Mouse (Mus musculus): ENCODE data around the gene H2afy2. TPM values are rescaled to one million over a fixed set of nuclear protein-coding genes. Genes with fewer than 3 reads are reported as not detected.
A peak's percentile ranks its signal among the peaks of the same experiment; 100 is the strongest.

Gene H2afy2
- total RNA-seq, 1 experiment, result 18.7 TPM

- Histone ChIP-seq H3K4me3 (ENCODE audit: insufficient read depth in 1 of 2, low read depth in 1 of 2, low read length in 2 of 2, poor library complexity in 1 of 2, severe bottlenecking in 1 of 2) (no peak overlapping the region), H3K9ac (ENCODE audit: insufficient read depth, low read depth, low read length, poor library complexity, severe bottlenecking) (no peak overlapping the region), H3K9me3 (ENCODE audit: control insufficient read depth, insufficient read depth, low read depth, low read length) (no peaks in the 10 kb centered on the region), H3K27ac (ENCODE audit: insufficient read depth, low read depth, low read length, poor library complexity, severe bottlenecking) (no peak overlapping the region), H3K36me3 (ENCODE audit: control insufficient read depth, insufficient read depth, low read length, poor library complexity, severe bottlenecking) (no peaks in the 10 kb centered on the region), H3K4me1 (ENCODE audit: control insufficient read depth in 2 of 2, insufficient read depth in 2 of 2, low read length in 2 of 2, poor library complexity in 1 of 2) (peaks cover 0 to 8% of the 10 kb centered on the region in 2 experiments; a peak in 3 of 4 replicates)
- in situ Hi-C loops (cut with MboI; ENCODE audit: low sequenced_read_pairs in 2 of 2, unreplicated experiment in 2 of 2), result no loop called here
- no peak for DNase-seq (ENCODE audit: low read depth, low spot score)
- no peak for TF ChIP-seq ZC3H11A (IDR thresholded peaks at IDR 0.05; ENCODE audit: borderline replicate concordance, low read depth, low read length)
- no peak for TF ChIP-seq HCFC1 (IDR thresholded peaks at IDR 0.05; ENCODE audit: borderline replicate concordance, insufficient read depth, low read length)
- TF ChIP-seq MAFK (IDR thresholded peaks at IDR 0.05; ENCODE audit: insufficient read depth, low read depth, low read length), result no peak
- TF ChIP-seq ZNF384 (IDR thresholded peaks at IDR 0.05; ENCODE audit: low read depth, low read length), result no peak
- no peak for TF ChIP-seq CHD2 (IDR thresholded peaks at IDR 0.05; ENCODE audit: low read depth, low read length)
Observed at GRCm38 (mm10) chr10:61713601-61714000, 70.3 kb downstream of the H2afy2 start.

- no peak for DNase-seq (ENCODE audit: low read depth, low spot score)
- no peaks in the 10 kb centered on the region for H3K4me1 ChIP-seq (ENCODE audit: control insufficient read depth in 2 of 2, insufficient read depth in 2 of 2, low read length in 2 of 2, poor library complexity in 1 of 2)
- H3K27ac ChIP-seq (ENCODE audit: insufficient read depth, low read depth, low read length, poor library complexity, severe bottlenecking), result no peak overlapping the region
- peaks cover 3% of the 10 kb centered on the region; the same call in 1 of the 2 replicates for H3K36me3 ChIP-seq (ENCODE audit: control insufficient read depth, insufficient read depth, low read length, poor library complexity, severe bottlenecking)
- TF ChIP-seq ZNF384 (IDR thresholded peaks at IDR 0.05; ENCODE audit: low read depth, low read length) (no peak), HCFC1 (IDR thresholded peaks at IDR 0.05; ENCODE audit: borderline replicate concordance, insufficient read depth, low read length) (no peak), MAFK (IDR thresholded peaks at IDR 0.05; ENCODE audit: insufficient read depth, low read depth, low read length) (no peak), CHD2 (IDR thresholded peaks at IDR 0.05; ENCODE audit: low read depth, low read length) (no peak), ZC3H11A (IDR thresholded peaks at IDR 0.05; ENCODE audit: borderline replicate concordance, low read depth, low read length) (no peak)
- no peaks in the 10 kb centered on the region for H3K9me3 ChIP-seq (ENCODE audit: control insufficient read depth, insufficient read depth, low read depth, low read length)
- H3K4me3 ChIP-seq (ENCODE audit: insufficient read depth in 1 of 2, low read depth in 1 of 2, low read length in 2 of 2, poor library complexity in 1 of 2, severe bottlenecking in 1 of 2), result no peak overlapping the region
- no peak overlapping the region for H3K9ac ChIP-seq (ENCODE audit: insufficient read depth, low read depth, low read length, poor library complexity, severe bottlenecking)
- in situ Hi-C loops (cut with MboI; ENCODE audit: low sequenced_read_pairs in 2 of 2, unreplicated experiment in 2 of 2), result no loop called here
Observed at GRCm38 (mm10) chr10:61706412-61707375, 77.3 kb downstream of the H2afy2 start.

- DNase-seq (ENCODE audit: low read depth, low spot score), result no peak
- in situ Hi-C loops (cut with MboI; ENCODE audit: low sequenced_read_pairs in 2 of 2, unreplicated experiment in 2 of 2), result no loop called here
- Histone ChIP-seq H3K4me3 (ENCODE audit: insufficient read depth in 1 of 2, low read depth in 1 of 2, low read length in 2 of 2, poor library complexity in 1 of 2, severe bottlenecking in 1 of 2) (no peak overlapping the region), H3K4me1 (ENCODE audit: control insufficient read depth in 2 of 2, insufficient read depth in 2 of 2, low read length in 2 of 2, poor library complexity in 1 of 2) (no peaks in the 10 kb centered on the region), H3K9ac (ENCODE audit: insufficient read depth, low read depth, low read length, poor library complexity, severe bottlenecking) (no peak overlapping the region), H3K36me3 (ENCODE audit: control insufficient read depth, insufficient read depth, low read length, poor library complexity, severe bottlenecking) (peaks cover 3% of the 10 kb centered on the region; the same call in 1 of the 2 replicates), H3K27ac (ENCODE audit: insufficient read depth, low read depth, low read length, poor library complexity, severe bottlenecking) (no peak overlapping the region), H3K9me3 (ENCODE audit: control insufficient read depth, insufficient read depth, low read depth, low read length) (no peaks in the 10 kb centered on the region)
- TF ChIP-seq MAFK (IDR thresholded peaks at IDR 0.05; ENCODE audit: insufficient read depth, low read depth, low read length) (no peak), ZC3H11A (IDR thresholded peaks at IDR 0.05; ENCODE audit: borderline replicate concordance, low read depth, low read length) (no peak), ZNF384 (IDR thresholded peaks at IDR 0.05; ENCODE audit: low read depth, low read length) (no peak), CHD2 (IDR thresholded peaks at IDR 0.05; ENCODE audit: low read depth, low read length) (no peak), HCFC1 (IDR thresholded peaks at IDR 0.05; ENCODE audit: borderline replicate concordance, insufficient read depth, low read length) (no peak)
Observed at GRCm38 (mm10) chr10:61704663-61705062, 79.3 kb downstream of the H2afy2 start.

- peak overlapping the region; percentile 88; the same call in 1 of the 2 replicates for H3K9ac ChIP-seq (ENCODE audit: insufficient read depth, low read depth, low read length, poor library complexity, severe bottlenecking)
- in situ Hi-C loops (cut with MboI; ENCODE audit: low sequenced_read_pairs in 2 of 2, unreplicated experiment in 2 of 2), result no loop called here
- H3K9me3 ChIP-seq (ENCODE audit: control insufficient read depth, insufficient read depth, low read depth, low read length), result no peaks in the 10 kb centered on the region
- no peak overlapping the region for H3K27ac ChIP-seq (ENCODE audit: insufficient read depth, low read depth, low read length, poor library complexity, severe bottlenecking)
- peak overlapping the region; percentile 89 to 96; a peak in 3 of 4 replicates for H3K4me3 ChIP-seq (ENCODE audit: insufficient read depth in 1 of 2, low read depth in 1 of 2, low read length in 2 of 2, poor library complexity in 1 of 2, severe bottlenecking in 1 of 2)
- peaks cover 0 to 1% of the 10 kb centered on the region in 2 experiments; a peak in 1 of 4 replicates for H3K4me1 ChIP-seq (ENCODE audit: control insufficient read depth in 2 of 2, insufficient read depth in 2 of 2, low read length in 2 of 2, poor library complexity in 1 of 2)
- TF ChIP-seq ZC3H11A (IDR thresholded peaks at IDR 0.05; ENCODE audit: borderline replicate concordance, low read depth, low read length), result no peak
- no peak for TF ChIP-seq ZNF384 (IDR thresholded peaks at IDR 0.05; ENCODE audit: low read depth, low read length)
- TF ChIP-seq HCFC1 (IDR thresholded peaks at IDR 0.05; ENCODE audit: borderline replicate concordance, insufficient read depth, low read length), result no peak
- DNase-seq (ENCODE audit: low read depth, low spot score), result no peak
- peaks cover 11% of the 10 kb centered on the region; the same call in 1 of the 2 replicates for H3K36me3 ChIP-seq (ENCODE audit: control insufficient read depth, insufficient read depth, low read length, poor library complexity, severe bottlenecking)
Observed at GRCm38 (mm10) chr10:61697028-61697427, 86.9 kb downstream of the H2afy2 start.
